Mouse (Mus musculus) left cerebral cortex, postnatal 14 days (tissue): ENCODE data around the gene Cldn3. TPM values are rescaled to one million over a fixed set of nuclear protein-coding genes. Genes with fewer than 3 reads are reported as not detected.
"Not testable (repeated sequence)": the region's sequence is repeated elsewhere in the genome, so short reads cannot be mapped to it uniquely, and the experiment has no call there.

Source experiments
- DNase-seq, 2 experiments: peaks; one replicate each; pipeline ENCODE4 v3.0.0; 2021 to 2022; ENCODE audit warnings: low spot score in 2 of 2, mixed read lengths in 1 of 2
- intact Hi-C: fragments of 180-260 bp; cut with DNase I; formaldehyde crosslinking; loops from one replicate; pipeline ENCODE4 v1.15.1; 2025
- total RNA-seq, 2 experiments: library from RNA; stranded (reverse); gene quantifications; 2 replicates each; pipeline ENCODE4 v1.2.3; 2021

The Cldn3 gene
- total RNA-seq, 2 experiments from 2014 or later = 0.37 to 1.7 TPM

DNA sequence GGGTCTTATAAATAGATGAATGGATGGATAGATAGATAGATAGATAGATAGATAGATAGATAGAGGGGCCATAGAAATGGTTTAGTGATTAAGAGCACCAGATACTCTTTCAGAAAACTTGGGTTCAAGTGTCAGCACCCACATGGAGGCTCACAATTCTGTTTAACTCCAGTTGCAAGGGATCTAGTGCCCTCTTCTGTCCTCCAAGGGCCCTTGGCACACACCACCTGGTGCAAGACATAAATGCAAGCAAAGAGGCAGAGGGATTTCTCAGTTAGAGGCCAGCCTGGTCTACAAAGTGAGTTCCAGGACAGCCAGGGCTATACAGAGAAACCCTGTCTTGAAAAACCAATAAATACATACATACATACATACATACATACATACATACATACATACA, 21.4 kb upstream of the Cldn3 start:
- DNase-seq = not testable (repeated sequence)
- intact Hi-C loops = loop anchor here (1.0 to 5.0 kb wide), 2 partner anchors 32 to 57 kb away; partner anchors contain the start of gene Mettl27

DNA sequence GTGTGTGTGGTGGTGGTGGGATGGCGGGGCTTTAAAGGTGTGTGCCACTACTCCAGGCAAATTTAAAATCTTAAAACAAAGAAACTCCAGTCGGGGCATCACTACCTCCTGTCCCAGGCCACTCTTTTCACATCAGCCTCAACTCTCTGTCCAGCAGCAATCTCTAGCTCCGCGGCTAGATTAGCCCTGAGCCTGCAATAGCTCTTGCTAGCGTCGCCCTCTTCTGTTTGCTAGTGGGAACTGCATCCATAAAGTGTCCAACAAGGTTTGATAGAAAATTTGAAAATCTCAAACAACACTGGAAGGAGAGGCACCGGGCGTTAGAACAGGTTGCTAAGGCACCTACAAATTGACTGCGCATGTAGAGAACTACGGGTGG, 20.6 kb upstream of the Cldn3 start:
- DNase-seq = peak; percentile 81 to 84
- intact Hi-C loops = loop anchor here (1.0 to 5.0 kb wide), 2 partner anchors 33 to 58 kb away; partner anchors contain the start of gene Mettl27

- intact Hi-C loops = loop anchor here (1.0 to 5.0 kb wide), 2 partner anchors 34 to 59 kb away; partner anchors contain the start of gene Mettl27
- peak; percentile 15 to 55 for DNase-seq
These were observed 19.9 kb upstream of the Cldn3 start for GRCm38 (mm10) chr5:134965852-134966821.

- DNase-seq = no peak
- intact Hi-C loops = loop anchor here (5.0 kb wide), 1 partner anchor 35 kb away; the partner anchor contains the start of gene Mettl27
These were observed 18.7 kb upstream of the Cldn3 start for GRCm38 (mm10) chr5:134967164-134967944.

DNA sequence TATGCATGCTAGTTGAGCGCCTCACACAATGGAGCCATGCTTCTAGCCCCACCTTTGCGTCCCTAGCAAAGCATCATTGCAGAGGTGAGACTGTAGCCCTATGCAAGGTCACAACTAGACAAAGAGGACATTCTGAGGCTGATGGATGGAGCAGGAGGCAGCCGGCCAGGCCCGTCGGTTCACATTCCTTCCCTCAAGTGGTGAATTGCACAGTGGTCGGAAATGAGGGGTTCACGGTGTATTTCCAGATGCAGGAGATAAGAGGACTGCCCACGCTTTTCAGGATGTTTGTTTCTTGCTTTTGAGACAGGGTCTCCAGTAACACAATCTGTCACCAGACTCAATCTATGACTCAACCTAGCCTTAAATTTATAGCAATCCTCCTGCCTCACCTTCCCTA, 15.3 kb upstream of the Cldn3 start:
- no peak for DNase-seq
- intact Hi-C loops = no loop called here

DNA sequence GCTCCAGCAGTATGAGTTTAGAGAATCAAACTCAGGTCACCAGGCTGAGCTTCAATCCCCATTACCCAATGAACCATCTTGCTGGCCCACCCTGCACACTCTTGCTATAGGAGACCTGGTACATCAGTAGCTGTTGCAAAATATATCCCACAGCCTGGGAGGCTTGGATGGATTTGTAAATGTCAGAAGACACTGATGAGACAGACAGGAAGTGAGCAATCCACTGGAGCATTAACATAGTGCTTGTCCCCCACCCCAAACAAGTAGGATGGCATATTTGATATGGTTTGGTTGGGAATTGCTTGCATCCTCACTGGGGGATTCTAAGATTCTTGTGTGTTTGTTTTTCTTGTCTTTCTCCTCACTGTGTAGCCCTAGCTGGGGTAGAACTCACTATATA, 12.9 kb upstream of the Cldn3 start:
- no peak for DNase-seq
- intact Hi-C loops = no loop called here

- DNase-seq = no peak
- intact Hi-C loops = no loop called here
These were observed 12.5 kb upstream of the Cldn3 start for GRCm38 (mm10) chr5:134973526-134973925.

DNA sequence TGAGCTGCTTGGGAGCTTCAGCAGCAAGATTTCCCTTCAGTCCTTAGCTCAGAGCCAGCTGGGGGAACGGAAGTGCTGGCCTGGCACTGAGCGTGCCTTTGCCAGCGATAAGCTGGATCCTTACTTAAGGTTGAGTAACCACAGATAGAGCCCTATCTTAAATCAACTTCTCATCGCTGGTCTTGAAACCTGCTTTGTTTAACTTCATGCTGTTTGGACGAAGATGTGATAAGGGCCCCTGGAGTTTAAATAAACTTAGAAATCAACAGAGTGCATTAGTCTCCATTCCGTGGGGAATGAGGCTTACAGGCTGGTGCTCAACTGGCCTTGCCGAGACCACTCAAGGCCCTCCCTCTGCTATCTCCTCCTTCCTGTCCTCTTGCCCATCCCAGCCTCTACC, 11.7 kb upstream of the Cldn3 start:
- intact Hi-C loops = no loop called here
- DNase-seq = no peak

DNA sequence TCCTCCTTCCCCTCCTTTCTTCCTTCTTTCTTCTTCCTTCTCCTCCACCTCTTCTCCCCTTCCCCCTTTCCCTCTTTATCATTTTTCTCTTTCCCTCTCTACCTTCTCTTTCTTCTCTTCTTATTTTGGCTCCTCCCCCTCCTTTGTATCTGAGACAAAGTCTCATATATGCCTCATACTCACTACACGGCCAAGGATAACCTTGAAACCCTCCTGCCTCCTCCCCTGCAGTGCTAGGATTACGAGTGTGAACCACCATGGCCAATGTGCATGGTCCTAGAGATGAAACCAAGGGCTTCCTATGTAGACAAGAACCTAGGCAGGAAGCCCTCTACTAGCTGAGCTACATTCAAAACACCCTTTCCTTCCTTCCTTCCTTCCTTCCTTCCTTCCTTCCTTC, 11.1 kb upstream of the Cldn3 start:
- intact Hi-C loops = no loop called here
- DNase-seq = no peak

GRCm38 (mm10) chr5:134976164-134976563, 9.8 kb upstream of the Cldn3 start:
- intact Hi-C loops = no loop called here
- no peak for DNase-seq

DNA sequence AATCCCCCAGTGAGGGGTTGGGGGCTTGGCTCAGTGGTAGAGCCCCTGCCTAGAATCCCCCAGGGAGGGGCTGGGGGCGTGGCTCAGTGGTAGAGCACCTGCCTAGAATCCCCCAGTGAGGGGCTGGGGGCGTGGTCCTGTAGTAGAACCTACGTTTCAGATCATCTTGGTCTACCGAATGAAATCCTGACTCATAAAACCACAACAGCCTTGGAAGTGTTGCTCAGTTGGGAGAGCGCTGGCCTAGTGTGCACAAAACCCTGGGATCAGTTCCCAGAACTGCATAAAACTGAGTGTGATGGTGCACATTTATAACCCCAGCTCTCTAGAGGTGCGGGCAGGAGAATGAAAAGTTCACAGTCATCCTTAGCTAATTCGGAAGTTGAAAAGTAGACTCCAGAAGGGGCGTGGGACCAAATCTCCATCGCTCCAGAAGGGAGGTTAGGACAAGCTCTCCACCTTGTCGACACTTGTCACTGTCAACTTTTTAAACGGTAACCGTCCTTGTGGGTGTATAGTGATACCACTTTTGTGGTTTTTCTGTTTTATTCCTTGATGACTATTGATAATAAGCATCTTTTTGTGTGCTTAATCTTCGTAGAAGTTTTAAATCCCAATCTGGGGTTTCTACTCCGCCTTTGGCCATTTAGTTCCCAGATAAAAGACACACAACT, 9.3 kb upstream of the Cldn3 start:
- DNase-seq = no peak
- intact Hi-C loops = no loop called here

DNA sequence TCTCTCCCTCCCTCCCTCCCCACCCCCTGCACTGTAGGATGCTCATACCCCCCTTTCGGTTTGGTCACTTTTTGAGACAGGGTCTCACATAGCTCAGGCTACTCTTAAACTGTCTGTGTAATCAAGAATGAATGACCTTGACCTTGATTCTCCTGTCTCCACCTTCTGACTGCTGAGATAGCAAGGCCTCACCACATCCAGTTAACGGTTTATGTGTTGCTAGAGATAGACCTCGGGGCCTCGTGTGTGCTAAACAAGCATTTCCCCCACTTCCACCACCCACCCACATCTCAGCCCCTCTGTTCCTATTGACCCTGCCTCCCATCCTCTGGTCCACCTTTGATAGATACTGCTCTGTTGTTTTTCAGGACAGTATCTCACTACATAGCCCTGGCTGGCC, 8.2 kb upstream of the Cldn3 start:
- intact Hi-C loops = no loop called here
- DNase-seq = no peak

DNA sequence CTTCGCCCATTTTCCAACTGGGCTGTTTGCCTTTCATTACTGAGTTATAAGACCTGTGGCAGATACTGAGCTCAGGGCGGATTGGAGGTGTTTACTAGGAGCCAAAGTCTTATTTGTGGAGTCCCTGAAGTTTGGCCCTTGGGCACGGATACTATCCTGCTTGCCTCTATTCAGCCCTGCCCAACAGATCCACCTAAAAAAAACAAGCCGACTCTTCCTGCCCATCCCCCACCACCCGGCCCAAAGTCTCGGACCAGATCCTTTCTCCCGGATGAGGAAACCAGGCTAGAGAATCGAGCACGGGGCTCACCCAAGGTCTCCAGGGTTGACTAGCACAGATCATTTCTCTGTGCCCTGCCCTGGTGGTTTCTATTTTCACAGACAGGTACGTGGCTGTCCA, 4.9 kb upstream of the Cldn3 start:
- DNase-seq = no peak
- intact Hi-C loops = no loop called here

DNA sequence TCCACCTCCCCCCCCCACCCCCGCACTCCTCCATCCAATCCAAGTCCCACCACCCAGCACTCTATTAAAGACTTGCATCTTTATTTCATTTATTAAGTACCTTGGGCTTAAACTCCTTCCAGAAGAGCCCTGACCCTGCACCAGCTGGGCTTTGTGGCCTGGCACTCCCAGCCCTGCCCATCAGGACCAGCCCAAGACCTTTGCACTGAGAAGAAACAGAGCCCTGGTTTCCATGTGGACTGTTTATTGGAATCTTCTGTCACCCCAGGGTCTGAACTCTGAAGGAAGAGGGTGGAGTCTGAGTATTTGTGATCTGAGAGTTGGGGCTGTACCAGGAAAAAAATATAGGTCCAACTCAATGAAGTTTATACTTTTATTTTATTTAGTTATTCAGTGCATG, 2.9 kb upstream of the Cldn3 start:
- intact Hi-C loops = no loop called here
- no peak for DNase-seq

DNA sequence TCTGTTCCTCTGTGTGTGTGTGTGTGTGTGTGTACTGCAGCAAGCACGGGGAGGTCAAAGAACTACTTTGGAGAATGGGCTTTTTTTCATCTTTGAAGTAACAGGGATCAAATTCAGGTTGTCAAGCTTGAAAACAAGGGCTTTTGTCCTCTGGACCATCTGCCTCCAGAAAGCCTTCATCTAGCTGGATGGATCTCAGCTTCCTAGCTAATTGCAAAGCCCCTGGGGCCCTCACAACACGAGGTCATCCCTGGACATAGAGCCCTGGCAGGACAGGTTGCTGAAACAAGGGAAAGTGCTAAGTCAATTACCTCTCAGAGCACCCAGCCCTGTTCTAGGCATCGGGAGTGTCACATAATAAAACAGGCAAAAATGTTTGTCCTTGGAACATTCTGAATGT, 2.2 kb upstream of the Cldn3 start:
- DNase-seq = no peak
- intact Hi-C loops = no loop called here

DNA sequence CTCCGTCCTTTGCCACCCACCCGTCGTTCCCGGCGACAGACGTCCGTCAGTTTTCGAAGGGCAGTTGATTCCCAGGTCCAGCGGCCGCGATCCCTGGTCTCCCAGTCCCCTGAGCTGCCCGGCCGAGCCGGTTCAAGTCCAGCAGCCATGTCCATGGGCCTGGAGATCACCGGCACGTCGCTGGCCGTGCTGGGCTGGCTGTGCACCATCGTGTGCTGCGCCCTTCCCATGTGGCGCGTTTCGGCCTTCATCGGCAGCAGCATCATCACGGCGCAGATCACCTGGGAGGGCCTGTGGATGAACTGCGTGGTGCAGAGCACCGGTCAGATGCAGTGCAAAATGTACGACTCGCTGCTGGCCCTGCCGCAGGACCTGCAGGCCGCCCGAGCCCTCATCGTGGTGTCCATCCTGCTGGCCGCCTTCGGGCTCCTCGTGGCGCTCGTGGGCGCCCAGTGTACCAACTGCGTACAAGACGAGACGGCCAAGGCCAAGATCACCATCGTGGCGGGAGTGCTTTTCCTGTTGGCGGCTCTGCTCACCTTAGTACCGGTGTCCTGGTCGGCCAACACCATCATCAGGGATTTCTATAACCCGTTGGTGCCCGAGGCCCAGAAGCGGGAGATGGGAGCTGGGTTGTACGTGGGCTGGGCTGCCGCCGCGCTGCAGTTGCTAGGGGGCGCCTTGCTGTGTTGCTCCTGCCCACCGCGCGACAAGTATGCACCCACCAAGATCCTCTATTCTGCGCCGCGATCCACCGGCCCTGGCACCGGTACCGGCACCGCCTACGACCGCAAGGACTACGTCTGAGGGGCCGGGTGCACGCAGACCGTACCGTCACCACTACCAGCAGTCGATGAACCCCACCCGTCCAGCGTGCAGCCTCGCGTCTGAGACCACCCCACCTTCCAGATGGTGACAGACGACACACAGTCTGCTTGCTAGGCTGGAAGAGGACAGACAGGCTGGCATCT, 569 bp downstream of the Cldn3 start:
- peak in 1 of 2 experiments; percentile 36 for DNase-seq

GRCm38 (mm10) chr5:134989166-134989565, 3.2 kb downstream of the Cldn3 start:
- intact Hi-C loops = no loop called here

More for the DNA sequence above, 569 bp downstream of the Cldn3 start:
- intact Hi-C loops = no loop called here

GRCm38 (mm10) chr5:134989741-134990140, 3.7 kb downstream of the Cldn3 start:
- DNase-seq = no peak
- intact Hi-C loops = no loop called here

More at GRCm38 (mm10) chr5:134989166-134989565, 3.2 kb downstream of the Cldn3 start:
- no peak for DNase-seq
